Mouse (Mus musculus): ENCODE results near the gene Socs7.

The Socs7 gene

GRCm38 (mm10) chr11:97445596-97445995, 83.2 kb downstream of the Socs7 start:
- DNase-seq (ENCODE audit: low spot score): no peak

- DNase-seq (ENCODE audit: low spot score): no peak
These were observed 83.7 kb downstream of the Socs7 start for GRCm38 (mm10) chr11:97445999-97446511.

DNA sequence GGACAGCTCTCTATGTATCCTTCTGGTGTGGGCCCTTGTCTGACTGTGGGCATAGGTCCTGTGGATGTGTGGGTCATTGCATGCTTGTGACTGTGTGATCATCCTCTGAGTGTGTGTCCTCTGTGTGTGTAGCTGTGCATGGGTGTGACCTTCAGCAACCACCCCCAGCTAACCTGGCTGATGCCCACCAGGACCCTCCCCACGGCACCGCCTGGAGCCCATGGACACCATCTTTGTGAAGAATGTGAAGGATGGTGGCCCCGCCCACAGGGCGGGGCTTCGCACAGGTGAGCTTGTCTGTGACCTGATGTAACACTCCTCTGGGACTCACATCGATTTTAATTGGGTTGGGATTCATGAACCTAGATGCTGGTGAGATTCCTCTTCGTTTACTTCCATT, 85.6 kb downstream of the Socs7 start:
- no peak for DNase-seq (ENCODE audit: low spot score)

Data from MN1 (cell line).